Mouse (Mus musculus): ENCODE results near the gene Bin2.
"Not testable (repeated sequence)": the region's sequence is repeated elsewhere in the genome, so short reads cannot be mapped to it uniquely, and the experiment has no call there.

Gene Bin2

GRCm38 (mm10) chr15:100650111-100650510 lies 19.2 kb downstream of the Bin2 start:
- no peak for DNase-seq (ENCODE audit: low spot score in 2 of 2)

- no peak for DNase-seq (ENCODE audit: low spot score in 2 of 2)
Measured at GRCm38 (mm10) chr15:100646161-100646560, 23.2 kb downstream of the Bin2 start.

GRCm38 (mm10) chr15:100642451-100642850 lies 26.9 kb downstream of the Bin2 start:
- no peak for DNase-seq (ENCODE audit: low spot score in 2 of 2)

GRCm38 (mm10) chr15:100641226-100641810 lies 28.0 kb downstream of the Bin2 start:
- DNase-seq (ENCODE audit: low spot score in 2 of 2), result no peak

- no peak for DNase-seq (ENCODE audit: low spot score in 2 of 2)
Measured at GRCm38 (mm10) chr15:100639972-100640750, 29.2 kb downstream of the Bin2 start.

GRCm38 (mm10) chr15:100637661-100638060 lies 31.7 kb downstream of the Bin2 start:
- DNase-seq (ENCODE audit: low spot score in 2 of 2), result peak; percentile 50 to 54

GRCm38 (mm10) chr15:100636700-100637501 lies 32.5 kb downstream of the Bin2 start, which contains the start of gene Smagp:
Smagp (minus strand) TSS chr15:100636940.
- peak; percentile 62 to 73 for DNase-seq (ENCODE audit: low spot score in 2 of 2)

GRCm38 (mm10) chr15:100635851-100636645 lies 33.3 kb downstream of the Bin2 start:
- no peak for DNase-seq (ENCODE audit: low spot score in 2 of 2)

GRCm38 (mm10) chr15:100635239-100635638 lies 34.1 kb downstream of the Bin2 start:
- no peak for DNase-seq (ENCODE audit: low spot score in 2 of 2)

- DNase-seq (ENCODE audit: low spot score in 2 of 2), result no peak
Measured at GRCm38 (mm10) chr15:100633341-100633740, 36.0 kb downstream of the Bin2 start.

- no peak for DNase-seq (ENCODE audit: low spot score in 2 of 2)
Measured at GRCm38 (mm10) chr15:100632323-100632722, 37.0 kb downstream of the Bin2 start.

GRCm38 (mm10) chr15:100631454-100632170 lies 37.7 kb downstream of the Bin2 start:
- no peak for DNase-seq (ENCODE audit: low spot score in 2 of 2)

- no peak for DNase-seq (ENCODE audit: low spot score in 2 of 2)
Measured at GRCm38 (mm10) chr15:100630126-100630525, 39.2 kb downstream of the Bin2 start.

GRCm38 (mm10) chr15:100628797-100629196 lies 40.6 kb downstream of the Bin2 start:
- no peak for DNase-seq (ENCODE audit: low spot score in 2 of 2)

GRCm38 (mm10) chr15:100627774-100628370 lies 41.5 kb downstream of the Bin2 start:
- no peak for DNase-seq (ENCODE audit: low spot score in 2 of 2)

GRCm38 (mm10) chr15:100627287-100627686 lies 42.1 kb downstream of the Bin2 start:
- DNase-seq (ENCODE audit: low spot score in 2 of 2), result no peak

- DNase-seq (ENCODE audit: low spot score in 2 of 2), result no peak
Measured at GRCm38 (mm10) chr15:100624435-100624834, 44.9 kb downstream of the Bin2 start.

- DNase-seq (ENCODE audit: low spot score in 2 of 2), result no peak
Measured at GRCm38 (mm10) chr15:100623754-100624153, 45.6 kb downstream of the Bin2 start.

GRCm38 (mm10) chr15:100622164-100622563 lies 47.2 kb downstream of the Bin2 start:
- peak in 1 of 2 experiments; percentile 49 for DNase-seq (ENCODE audit: low spot score in 2 of 2)

GRCm38 (mm10) chr15:100621671-100622070 lies 47.7 kb downstream of the Bin2 start:
- not testable (repeated sequence) for DNase-seq (ENCODE audit: low spot score in 2 of 2)

Measured in heart, adult 9 months (tissue).